Mouse (Mus musculus) CD4-positive helper T cell, adult 2 months (primary cell): ENCODE measurements around the gene Cryba2.

Source experiments
- DNase-seq: peaks from one replicate; pipeline ENCODE4 v3.0.0-alpha.2; 2012; ENCODE audit warnings: low read depth, missing footprints, low spot score

Cryba2 gene

GRCm38 (mm10) chr1:74848946-74849345, 44.0 kb downstream of the Cryba2 start:
- no peak for DNase-seq

- DNase-seq: no peak
These were observed 46.6 kb downstream of the Cryba2 start for GRCm38 (mm10) chr1:74846341-74846740.

- no peak for DNase-seq
These were observed 49.9 kb downstream of the Cryba2 start for GRCm38 (mm10) chr1:74843090-74843489.
